Mouse (Mus musculus): ENCODE measurements around the gene Nr5a1.

DNA sequence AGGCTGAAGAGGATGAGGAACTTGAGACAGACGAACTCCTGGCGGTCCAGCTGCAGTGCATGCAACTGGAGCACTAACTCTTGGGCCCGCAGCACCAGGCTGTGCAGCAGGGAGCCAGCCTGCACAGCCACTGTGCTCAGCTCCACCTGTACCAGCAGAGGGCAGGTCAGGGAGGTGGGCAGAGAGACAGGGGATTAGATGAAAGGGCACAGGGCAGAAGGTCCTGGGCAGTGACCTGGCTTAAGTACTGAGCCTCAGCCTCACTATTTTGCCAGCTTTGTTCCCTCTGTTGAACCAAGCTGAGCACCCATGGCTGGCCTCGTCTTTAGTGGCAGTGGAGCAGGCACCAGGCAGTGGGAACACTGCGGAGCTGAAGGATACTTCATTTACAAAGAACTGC is 14.2 kb downstream of the Nr5a1 start:
- TF ChIP-seq CTCF (IDR thresholded peaks at IDR 0.05; ENCODE audit: low read depth) (peak; percentile 40), EP300 (optimal IDR thresholded peaks at IDR 0.05) (no peak)

All from stomach, postnatal 0 days (tissue).